Mouse (Mus musculus) left cerebral cortex, adult 18-20 months (tissue): ENCODE measurements around the gene Ptbp1. TPM values are rescaled to one million over a fixed set of nuclear protein-coding genes. Genes with fewer than 3 reads are reported as not detected.

Source experiments
- DNase-seq, 2 experiments: peaks; one replicate each; pipeline ENCODE4 v3.0.0; 2021 to 2022; ENCODE audit warnings: low spot score in 2 of 2, mixed read lengths in 1 of 2
- total RNA-seq, 2 experiments: library from RNA; stranded (reverse); gene quantifications; 2 replicates each; pipeline ENCODE4 v1.2.3; 2021

Gene Ptbp1
- total RNA-seq, 2 experiments from 2014 or later: 54.3 to 62.5 TPM

GRCm38 (mm10) chr10:79857452-79857811 is 3.2 kb downstream of the Ptbp1 start:
- no peak for DNase-seq

- DNase-seq: no peak
Measured at GRCm38 (mm10) chr10:79857894-79858293, 3.7 kb downstream of the Ptbp1 start.

GRCm38 (mm10) chr10:79858416-79859074 is 4.3 kb downstream of the Ptbp1 start:
- peak; percentile 66 to 71 for DNase-seq

- no peak for DNase-seq
Measured at GRCm38 (mm10) chr10:79859116-79859515, 4.9 kb downstream of the Ptbp1 start.

- no peak for DNase-seq
Measured at GRCm38 (mm10) chr10:79860079-79860911, 6.1 kb downstream of the Ptbp1 start.

GRCm38 (mm10) chr10:79861230-79862048 is 7.2 kb downstream of the Ptbp1 start:
- DNase-seq: no peak

- no peak for DNase-seq
Measured at GRCm38 (mm10) chr10:79862049-79862788, 8.0 kb downstream of the Ptbp1 start.

- no peak for DNase-seq
Measured at GRCm38 (mm10) chr10:79862925-79863324, 8.7 kb downstream of the Ptbp1 start.

GRCm38 (mm10) chr10:79864351-79865188 is 10.3 kb downstream of the Ptbp1 start:
- DNase-seq: no peak

- DNase-seq: no peak
Measured at GRCm38 (mm10) chr10:79865189-79865601, 11.0 kb downstream of the Ptbp1 start.

GRCm38 (mm10) chr10:79865801-79866295 is 11.6 kb downstream of the Ptbp1 start:
- no peak for DNase-seq

- no peak for DNase-seq
Measured at GRCm38 (mm10) chr10:79866601-79867000, 12.4 kb downstream of the Ptbp1 start.

- DNase-seq: no peak
Measured at GRCm38 (mm10) chr10:79871845-79872244, 17.6 kb downstream of the Ptbp1 start.

- DNase-seq: no peak
Measured at GRCm38 (mm10) chr10:79872862-79873261, 18.6 kb downstream of the Ptbp1 start.

- no peak for DNase-seq
Measured at GRCm38 (mm10) chr10:79873313-79873712, 19.1 kb downstream of the Ptbp1 start.

- no peak for DNase-seq
Measured at GRCm38 (mm10) chr10:79873715-79874289, 19.6 kb downstream of the Ptbp1 start.

- DNase-seq: no peak
Measured at GRCm38 (mm10) chr10:79874290-79874862, 20.1 kb downstream of the Ptbp1 start, which contains the start of the genes Prtn3 and Plppr3. TSS of gene Prtn3 (plus strand) at chr10:79874476. TSS of gene Plppr3 (minus strand) at chr10:79874634.

- DNase-seq: no peak
Measured at GRCm38 (mm10) chr10:79877174-79877573, 22.9 kb downstream of the Ptbp1 start.

- DNase-seq: no peak
Measured at GRCm38 (mm10) chr10:79877757-79878156, 23.5 kb downstream of the Ptbp1 start.
